Mouse (Mus musculus): ENCODE data around the gene Peak1. TPM values are rescaled to one million over a fixed set of nuclear protein-coding genes. Genes with fewer than 3 reads are reported as not detected.

Peak1 gene
- total RNA-seq, 2 experiments from 2014 or later = 17.7 to 18.6 TPM

GRCm38 (mm10) chr9:56417415-56417947, 386 bp downstream of the Peak1 start:
- DNase-seq = peak; percentile 79
- intact Hi-C loops (cut with DNase I) = loop anchor here (5.0 to 10.0 kb wide), 2 partner anchors 90 to 203 kb away; no protein-coding TSS in a partner anchor

- no peak for DNase-seq
- intact Hi-C loops (cut with DNase I) = loop anchor here (5.0 to 10.0 kb wide), 2 partner anchors 91 to 201 kb away; no protein-coding TSS in a partner anchor
These were observed 1.8 kb downstream of the Peak1 start for GRCm38 (mm10) chr9:56415935-56416607.

- intact Hi-C loops (cut with DNase I) = loop anchor here (5.0 to 10.0 kb wide), 2 partner anchors 92 to 201 kb away; no protein-coding TSS in a partner anchor
These were observed 2.5 kb downstream of the Peak1 start for GRCm38 (mm10) chr9:56415393-56415792.

GRCm38 (mm10) chr9:56414322-56414721, 3.5 kb downstream of the Peak1 start:
- DNase-seq = no peak
- intact Hi-C loops (cut with DNase I) = loop anchor here (10.0 kb wide), 1 partner anchor 200 kb away; no protein-coding TSS in a partner anchor

More at GRCm38 (mm10) chr9:56415393-56415792, 2.5 kb downstream of the Peak1 start:
- DNase-seq = no peak

- intact Hi-C loops (cut with DNase I) = loop anchor here (10.0 kb wide), 1 partner anchor 198 kb away; no protein-coding TSS in a partner anchor
These were observed 5.2 kb downstream of the Peak1 start for GRCm38 (mm10) chr9:56412716-56413115.

DNA sequence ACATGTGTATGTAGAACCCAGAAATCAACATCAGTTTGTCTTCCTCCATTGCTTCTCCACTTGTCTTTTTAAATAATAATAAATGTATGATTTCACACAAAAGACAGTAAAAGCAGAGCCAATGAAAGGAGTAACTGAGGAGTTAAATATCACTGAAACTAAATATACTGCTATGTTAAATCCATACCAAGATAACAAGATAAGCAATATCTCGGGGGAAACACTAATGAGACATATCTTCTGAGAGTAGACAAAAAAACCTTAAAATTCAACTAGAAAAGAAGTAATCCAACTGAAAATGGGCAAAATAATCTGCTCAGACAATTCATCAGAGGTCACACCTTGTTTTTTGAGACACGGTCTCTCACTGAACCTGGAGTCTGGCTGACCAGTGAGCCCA, 7.9 kb downstream of the Peak1 start:
- intact Hi-C loops (cut with DNase I) = loop anchor here (10.0 kb wide), 1 partner anchor 195 kb away; no protein-coding TSS in a partner anchor

More at GRCm38 (mm10) chr9:56412716-56413115, 5.2 kb downstream of the Peak1 start:
- no peak for DNase-seq

GRCm38 (mm10) chr9:56404619-56405018, 13.2 kb downstream of the Peak1 start:
- intact Hi-C loops (cut with DNase I) = no loop called here
- no peak for DNase-seq

More for the DNA sequence above, 7.9 kb downstream of the Peak1 start:
- no peak for DNase-seq

DNA sequence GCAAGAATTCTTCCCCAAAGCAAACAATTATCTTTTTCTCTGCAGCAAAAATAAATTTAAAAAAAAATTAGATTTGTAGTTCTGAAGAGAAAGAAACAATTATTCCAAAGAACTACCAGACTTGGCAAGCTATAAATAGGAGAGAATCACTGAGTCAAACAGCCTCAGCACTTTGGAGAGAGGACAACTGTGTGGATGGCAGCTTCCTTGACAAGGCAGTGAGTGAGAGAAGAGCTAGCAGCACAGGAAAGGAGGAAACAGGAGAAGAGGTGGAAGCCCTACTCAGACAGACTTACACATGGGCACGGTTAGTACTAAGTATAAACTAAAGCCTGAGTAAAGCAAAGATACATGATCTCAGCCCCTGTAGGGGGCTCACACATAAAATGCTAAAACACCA, 21.6 kb downstream of the Peak1 start:
- intact Hi-C loops (cut with DNase I) = no loop called here
- no peak for DNase-seq

DNA sequence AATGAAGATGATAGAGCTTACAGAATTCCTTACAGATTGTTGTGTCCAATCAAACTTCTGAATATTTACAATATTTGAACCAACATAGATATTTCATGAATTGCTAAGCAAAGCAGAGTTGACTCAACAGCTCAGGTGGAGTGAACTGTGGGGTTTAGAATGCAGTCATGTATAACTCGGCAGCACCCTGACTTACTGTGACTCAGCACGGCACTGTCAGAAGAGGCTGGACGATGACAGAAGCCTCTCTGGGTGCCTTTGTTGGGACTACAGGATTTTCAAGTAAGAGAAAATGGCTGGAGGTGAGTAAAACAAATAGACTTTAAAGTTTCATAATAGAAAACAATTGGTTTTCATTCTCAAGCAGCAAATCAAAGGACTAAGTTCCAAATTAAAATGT, 25.0 kb downstream of the Peak1 start:
- DNase-seq = no peak
- intact Hi-C loops (cut with DNase I) = no loop called here

DNA sequence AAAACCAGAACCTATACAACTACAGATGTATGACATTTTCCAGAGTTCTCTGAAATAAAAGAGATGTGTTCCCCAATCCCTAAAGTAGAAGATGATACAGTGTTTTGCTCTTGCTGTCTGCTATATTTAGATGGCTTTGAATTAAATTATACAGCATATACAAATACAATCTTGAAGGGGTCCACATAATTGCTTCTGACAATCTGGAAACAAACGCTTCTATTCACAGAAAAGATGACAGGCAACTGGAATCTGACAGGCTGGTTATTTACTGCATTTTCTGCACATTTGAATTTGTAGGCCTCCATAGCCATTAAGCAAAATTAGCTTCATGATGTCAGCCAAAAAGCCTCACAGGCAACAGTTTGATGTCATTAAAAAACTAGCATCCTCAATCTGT, 35.1 kb downstream of the Peak1 start:
- intact Hi-C loops (cut with DNase I) = no loop called here
- no peak for DNase-seq

GRCm38 (mm10) chr9:56374401-56374800, 43.5 kb downstream of the Peak1 start:
- intact Hi-C loops (cut with DNase I) = no loop called here
- no peak for DNase-seq

DNA sequence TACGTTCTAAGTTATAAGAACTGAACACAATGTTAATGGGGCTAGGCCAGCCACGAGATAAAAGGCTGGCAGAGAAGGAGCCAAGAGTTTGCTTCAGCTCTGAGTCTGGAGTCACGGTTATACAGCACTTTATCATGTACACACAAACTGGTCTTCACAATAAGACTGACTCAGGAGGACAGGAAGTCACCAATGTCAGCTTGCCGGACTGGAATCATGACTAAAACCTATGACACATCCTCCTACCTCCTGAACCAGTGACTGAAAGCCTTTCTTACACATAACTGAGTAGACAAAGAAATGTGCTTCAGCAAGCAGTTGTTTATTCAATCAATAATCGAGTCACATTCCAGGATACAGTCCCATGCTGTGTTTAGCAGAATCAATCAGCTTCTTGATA, 47.2 kb downstream of the Peak1 start:
- no peak for DNase-seq
- intact Hi-C loops (cut with DNase I) = no loop called here

GRCm38 (mm10) chr9:56368814-56369213, 49.1 kb downstream of the Peak1 start:
- intact Hi-C loops (cut with DNase I) = no loop called here
- DNase-seq = no peak

DNA sequence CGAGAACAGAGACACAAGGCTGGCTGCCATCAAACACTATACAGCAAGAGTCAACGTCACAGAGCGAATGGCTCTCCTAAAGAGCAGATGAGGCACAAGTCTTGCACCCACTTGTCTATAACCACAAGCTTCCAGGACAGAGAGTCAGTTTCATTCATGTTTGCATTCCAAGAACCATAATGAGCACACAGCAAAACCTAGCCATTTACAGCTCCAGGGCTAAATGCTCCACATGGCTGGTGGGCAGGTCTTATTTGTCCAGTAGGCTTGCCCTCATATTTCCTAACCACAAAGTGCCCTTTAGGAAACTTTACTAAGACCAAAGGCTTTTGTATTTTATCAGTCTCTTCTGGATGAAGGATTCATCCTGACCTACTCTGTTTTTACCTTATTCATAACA, 54.6 kb downstream of the Peak1 start:
- intact Hi-C loops (cut with DNase I) = no loop called here
- DNase-seq = no peak

- intact Hi-C loops (cut with DNase I) = no loop called here
- DNase-seq = no peak
These were observed 58.6 kb downstream of the Peak1 start for GRCm38 (mm10) chr9:56359261-56359660.

- intact Hi-C loops (cut with DNase I) = no loop called here
- DNase-seq = no peak
These were observed 62.7 kb downstream of the Peak1 start for GRCm38 (mm10) chr9:56355186-56355585.

DNA sequence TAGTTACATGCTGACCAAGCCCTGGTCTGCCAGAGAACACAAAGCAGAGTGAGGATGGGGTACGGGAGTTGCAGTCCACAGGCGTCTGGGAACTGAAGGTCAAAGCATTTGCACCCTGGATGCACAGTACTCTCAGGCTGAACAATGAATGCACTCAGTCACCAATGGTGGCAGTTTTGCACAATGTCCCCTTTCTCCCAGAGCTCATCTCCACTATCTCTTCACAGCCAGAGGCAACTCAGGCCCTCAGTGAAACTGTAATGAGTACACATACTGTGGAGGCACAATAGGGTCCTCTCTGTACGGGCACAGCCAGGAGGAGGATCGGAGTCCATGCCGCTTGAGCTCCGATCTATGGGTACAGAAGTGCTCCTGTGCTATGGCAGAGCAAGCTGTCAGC, 71.5 kb downstream of the Peak1 start:
- no peak for DNase-seq
- intact Hi-C loops (cut with DNase I) = no loop called here

DNA sequence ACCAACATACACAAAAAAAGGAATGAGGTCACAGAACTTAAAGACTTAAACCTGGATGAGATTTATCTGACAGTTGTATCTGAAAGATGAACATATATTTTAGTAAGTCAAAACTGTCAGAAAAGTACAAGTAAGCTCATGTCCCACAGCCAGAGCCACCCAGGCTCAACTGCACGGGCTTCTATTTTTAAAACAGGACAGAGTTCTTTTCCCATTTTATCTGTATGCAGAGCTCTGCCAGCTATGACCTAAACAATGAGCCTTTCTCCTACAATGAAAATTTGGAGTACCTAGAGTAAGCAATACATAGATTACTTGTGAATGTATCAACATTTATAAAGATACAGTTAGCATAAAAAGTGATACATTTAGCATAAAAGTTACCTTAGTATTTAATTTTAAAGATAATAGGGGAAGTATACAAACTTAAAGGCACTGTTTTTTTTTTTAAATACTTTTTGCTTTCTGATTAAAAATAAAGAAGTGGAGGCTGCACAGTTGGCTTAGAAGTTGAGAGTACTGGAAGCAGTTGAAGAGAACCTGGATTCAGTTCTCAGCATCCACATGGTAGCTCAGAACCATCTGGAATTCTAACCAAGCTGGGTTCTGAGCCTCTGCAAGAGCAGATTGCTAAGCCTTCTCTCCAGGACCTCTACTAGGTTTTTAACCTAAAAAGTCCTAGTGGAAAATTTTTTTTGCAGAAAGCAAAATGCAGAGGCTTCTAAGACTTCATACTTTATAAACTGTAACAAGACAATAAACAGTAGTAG, 78.3 kb downstream of the Peak1 start:
- no peak for DNase-seq
- intact Hi-C loops (cut with DNase I) = no loop called here

DNA sequence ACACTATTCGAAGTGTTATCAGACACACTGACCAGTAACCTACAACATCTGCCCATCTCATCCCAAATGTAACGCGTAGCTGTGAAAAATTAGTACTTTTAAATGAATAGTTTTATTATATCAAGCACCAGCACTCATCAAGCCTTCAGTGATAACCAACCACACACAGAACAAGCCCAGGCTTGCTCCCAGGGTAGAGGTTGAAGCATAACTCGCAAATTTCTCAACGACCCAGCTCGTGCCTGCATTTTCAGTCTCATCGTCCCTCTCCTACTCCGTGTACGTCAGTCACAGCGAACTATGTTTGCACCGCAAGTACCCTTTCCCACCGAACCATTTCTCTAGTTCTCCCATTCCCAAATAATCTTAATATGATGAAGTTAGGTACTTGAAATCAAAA, 83.5 kb downstream of the Peak1 start:
- intact Hi-C loops (cut with DNase I) = no loop called here
- no peak for DNase-seq

DNA sequence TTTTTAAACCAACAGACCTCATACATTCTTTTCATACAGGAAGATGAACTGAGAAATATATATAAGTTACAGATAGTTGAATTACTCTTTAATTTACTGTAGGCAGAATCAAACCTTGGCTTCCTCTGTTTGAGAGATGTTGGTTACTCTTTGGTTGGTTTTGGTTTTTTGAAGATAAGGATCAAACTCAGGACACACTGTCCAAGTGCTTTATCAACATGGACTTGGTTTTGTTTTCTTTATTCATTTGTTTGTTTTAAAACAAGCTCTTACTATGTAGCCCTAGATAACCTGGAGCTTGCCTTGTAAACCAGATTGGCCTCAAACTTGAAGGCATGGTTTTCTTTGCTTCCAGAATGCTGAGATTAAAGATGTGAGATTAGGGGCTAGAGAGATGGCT, 85.1 kb downstream of the Peak1 start:
- DNase-seq = no peak
- intact Hi-C loops (cut with DNase I) = no loop called here

DNA sequence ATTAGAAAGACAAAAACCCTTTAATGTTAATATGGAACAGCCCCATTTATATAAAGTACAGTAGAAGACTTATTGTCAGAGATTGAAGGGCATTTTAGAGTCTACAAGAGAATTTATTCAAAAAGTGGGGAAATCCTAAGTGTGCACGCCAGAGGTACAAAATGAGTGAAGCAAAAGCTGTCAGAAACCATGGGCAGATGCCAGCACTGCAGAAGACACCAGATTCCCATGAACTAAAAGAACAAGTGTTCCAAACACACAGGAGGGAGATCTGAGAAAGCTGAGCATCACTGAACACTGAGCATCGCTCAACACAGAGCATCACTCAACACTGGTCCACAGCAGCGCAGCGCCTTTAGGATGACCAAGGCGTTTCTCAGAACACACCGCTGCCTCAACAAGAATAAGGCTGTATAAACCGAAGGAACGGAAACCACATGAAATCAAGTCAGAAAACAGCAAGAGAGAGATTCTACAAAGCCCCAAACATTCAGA, 91.3 kb downstream of the Peak1 start:
- intact Hi-C loops (cut with DNase I) = no loop called here
- no peak for DNase-seq
